Mouse (Mus musculus): ENCODE data around the gene Numa1. TPM values are rescaled to one million over a fixed set of nuclear protein-coding genes. Genes with fewer than 3 reads are reported as not detected.

Numa1 gene
- polyA plus RNA-seq, 1 experiment from 2014 or later, result 134 TPM

GRCm38 (mm10) chr7:101982735-101983134 is 48.8 kb downstream of the Numa1 start:
- no peak for ATAC-seq (ENCODE audit: insufficient number of reproducible peaks, insufficient read depth, low FRiP score, low TSS enrichment, low read depth)
- H3K36me3 ChIP-seq, result peaks cover 65% of the 10 kb centered on the region
- no peak overlapping the region for H3K27ac ChIP-seq
- H3K9ac ChIP-seq (replicated peaks), result no peak overlapping the region
- no peaks in the 10 kb centered on the region for H3K9me3 ChIP-seq
- no peaks in the 10 kb centered on the region for H3K4me1 ChIP-seq (replicated peaks)
- H3K27me3 ChIP-seq, result no peaks in the 10 kb centered on the region
- H3K4me3 ChIP-seq (replicated peaks), result no peak overlapping the region
- WGBS, result 75% methylated on average over 1 of the region's 1 CpGs
- H3K4me2 ChIP-seq, result no peak overlapping the region

- Histone ChIP-seq H3K36me3 (peaks cover 81% of the 10 kb centered on the region), H3K9me3 (no peaks in the 10 kb centered on the region), H3K9ac (replicated peaks) (no peak overlapping the region), H3K4me2 (no peak overlapping the region), H3K4me1 (replicated peaks) (no peaks in the 10 kb centered on the region), H3K4me3 (replicated peaks) (no peak overlapping the region), H3K27me3 (no peaks in the 10 kb centered on the region), H3K27ac (no peak overlapping the region)
- no peak for ATAC-seq (ENCODE audit: insufficient number of reproducible peaks, insufficient read depth, low FRiP score, low TSS enrichment, low read depth)
- WGBS, result 93% methylated on average over 3 of the region's 3 CpGs
Measured at GRCm38 (mm10) chr7:101985081-101985480, 51.2 kb downstream of the Numa1 start.

GRCm38 (mm10) chr7:101994241-101994640 is 60.3 kb downstream of the Numa1 start:
- Histone ChIP-seq H3K4me3 (replicated peaks) (no peak overlapping the region), H3K9me3 (no peaks in the 10 kb centered on the region), H3K27ac (no peak overlapping the region), H3K27me3 (no peaks in the 10 kb centered on the region), H3K9ac (replicated peaks) (no peak overlapping the region), H3K4me1 (replicated peaks) (no peaks in the 10 kb centered on the region), H3K36me3 (peaks cover 98% of the 10 kb centered on the region), H3K4me2 (no peak overlapping the region)
- ATAC-seq (ENCODE audit: insufficient number of reproducible peaks, insufficient read depth, low FRiP score, low TSS enrichment, low read depth), result no peak
- 86% methylated on average over 3 of the region's 3 CpGs for WGBS

- peaks cover 100% of the 10 kb centered on the region for H3K36me3 ChIP-seq
- WGBS, result 65% methylated on average over 14 of the region's 14 CpGs
- H3K27ac ChIP-seq, result peak overlapping the region; percentile 66; the same call in 1 of the 2 replicates
- no peak overlapping the region for H3K9ac ChIP-seq (replicated peaks)
- H3K4me2 ChIP-seq, result no peak overlapping the region
- no peaks in the 10 kb centered on the region for H3K27me3 ChIP-seq
- no peaks in the 10 kb centered on the region for H3K4me1 ChIP-seq (replicated peaks)
- no peak overlapping the region for H3K4me3 ChIP-seq (replicated peaks)
- no peak for ATAC-seq (ENCODE audit: insufficient number of reproducible peaks, insufficient read depth, low FRiP score, low TSS enrichment, low read depth)
- no peaks in the 10 kb centered on the region for H3K9me3 ChIP-seq
Measured at GRCm38 (mm10) chr7:101998194-101998927, 64.5 kb downstream of the Numa1 start.

- 95% methylated on average over 15 of the region's 15 CpGs for WGBS
- H3K9me3 ChIP-seq, result no peaks in the 10 kb centered on the region
- H3K4me1 ChIP-seq (replicated peaks), result no peaks in the 10 kb centered on the region
- no peaks in the 10 kb centered on the region for H3K27me3 ChIP-seq
- no peak overlapping the region for H3K27ac ChIP-seq
- H3K9ac ChIP-seq (replicated peaks), result no peak overlapping the region
- H3K36me3 ChIP-seq, result peaks cover 100% of the 10 kb centered on the region
- H3K4me2 ChIP-seq, result no peak overlapping the region
- no peak overlapping the region for H3K4me3 ChIP-seq (replicated peaks)
- ATAC-seq (ENCODE audit: insufficient number of reproducible peaks, insufficient read depth, low FRiP score, low TSS enrichment, low read depth), result no peak
Measured at GRCm38 (mm10) chr7:101999461-102000151, 65.7 kb downstream of the Numa1 start.

- no peak overlapping the region for H3K9ac ChIP-seq (replicated peaks)
- ATAC-seq (ENCODE audit: insufficient number of reproducible peaks, insufficient read depth, low FRiP score, low TSS enrichment, low read depth), result no peak
- no peak overlapping the region for H3K4me3 ChIP-seq (replicated peaks)
- 93% methylated on average over 8 of the region's 8 CpGs for WGBS
- H3K36me3 ChIP-seq, result peaks cover 100% of the 10 kb centered on the region
- H3K27ac ChIP-seq, result no peak overlapping the region
- H3K4me1 ChIP-seq (replicated peaks), result no peaks in the 10 kb centered on the region
- H3K27me3 ChIP-seq, result no peaks in the 10 kb centered on the region
- no peaks in the 10 kb centered on the region for H3K9me3 ChIP-seq
- H3K4me2 ChIP-seq, result no peak overlapping the region
Measured at GRCm38 (mm10) chr7:102000296-102000695, 66.4 kb downstream of the Numa1 start.

GRCm38 (mm10) chr7:102000921-102001630 is 67.2 kb downstream of the Numa1 start:
- Histone ChIP-seq H3K36me3 (peaks cover 100% of the 10 kb centered on the region), H3K4me3 (replicated peaks) (no peak overlapping the region), H3K4me2 (no peak overlapping the region), H3K27ac (no peak overlapping the region), H3K9me3 (no peaks in the 10 kb centered on the region), H3K27me3 (no peaks in the 10 kb centered on the region), H3K9ac (replicated peaks) (no peak overlapping the region), H3K4me1 (replicated peaks) (no peaks in the 10 kb centered on the region)
- ATAC-seq (ENCODE audit: insufficient number of reproducible peaks, insufficient read depth, low FRiP score, low TSS enrichment, low read depth), result no peak
- WGBS, result 92% methylated on average over 26 of the region's 26 CpGs

- Histone ChIP-seq H3K4me3 (replicated peaks) (no peak overlapping the region), H3K4me2 (no peak overlapping the region), H3K27me3 (no peaks in the 10 kb centered on the region), H3K36me3 (peaks cover 100% of the 10 kb centered on the region), H3K4me1 (replicated peaks) (no peaks in the 10 kb centered on the region), H3K9me3 (no peaks in the 10 kb centered on the region), H3K27ac (no peak overlapping the region), H3K9ac (replicated peaks) (no peak overlapping the region)
- no peak for ATAC-seq (ENCODE audit: insufficient number of reproducible peaks, insufficient read depth, low FRiP score, low TSS enrichment, low read depth)
- 96% methylated on average over 1 of the region's 1 CpGs for WGBS
Measured at GRCm38 (mm10) chr7:102006520-102006919, 72.6 kb downstream of the Numa1 start.

- Histone ChIP-seq H3K9ac (replicated peaks) (no peak overlapping the region), H3K27ac (no peak overlapping the region), H3K4me2 (no peak overlapping the region), H3K27me3 (no peaks in the 10 kb centered on the region), H3K4me3 (replicated peaks) (no peak overlapping the region), H3K36me3 (peaks cover 100% of the 10 kb centered on the region), H3K4me1 (replicated peaks) (no peaks in the 10 kb centered on the region), H3K9me3 (no peaks in the 10 kb centered on the region)
- WGBS, result 92% methylated on average over 9 of the region's 9 CpGs
- ATAC-seq (ENCODE audit: insufficient number of reproducible peaks, insufficient read depth, low FRiP score, low TSS enrichment, low read depth), result no peak
Measured at GRCm38 (mm10) chr7:102011855-102012254, 77.9 kb downstream of the Numa1 start.

- Histone ChIP-seq H3K9ac (replicated peaks) (no peak overlapping the region), H3K36me3 (peaks cover 100% of the 10 kb centered on the region), H3K27ac (no peak overlapping the region), H3K4me1 (replicated peaks) (no peaks in the 10 kb centered on the region), H3K4me2 (no peak overlapping the region), H3K27me3 (no peaks in the 10 kb centered on the region), H3K9me3 (no peaks in the 10 kb centered on the region), H3K4me3 (replicated peaks) (no peak overlapping the region)
- WGBS, result 90% methylated on average over 8 of the region's 8 CpGs
- ATAC-seq (ENCODE audit: insufficient number of reproducible peaks, insufficient read depth, low FRiP score, low TSS enrichment, low read depth), result no peak
Measured at GRCm38 (mm10) chr7:102013416-102013815, 79.5 kb downstream of the Numa1 start.

- Histone ChIP-seq H3K27me3 (no peaks in the 10 kb centered on the region), H3K4me2 (no peak overlapping the region), H3K27ac (no peak overlapping the region), H3K4me1 (replicated peaks) (no peaks in the 10 kb centered on the region), H3K9me3 (no peaks in the 10 kb centered on the region), H3K36me3 (peaks cover 100% of the 10 kb centered on the region), H3K4me3 (replicated peaks) (no peak overlapping the region), H3K9ac (replicated peaks) (no peak overlapping the region)
- WGBS, result 89% methylated on average over 2 of the region's 2 CpGs
- ATAC-seq (ENCODE audit: insufficient number of reproducible peaks, insufficient read depth, low FRiP score, low TSS enrichment, low read depth), result no peak
Measured at GRCm38 (mm10) chr7:102014995-102015394, 81.1 kb downstream of the Numa1 start.

All from limb, embryonic 12.5 days (tissue).